Mouse (Mus musculus): ENCODE data around the gene Mcpt4. TPM values are rescaled to one million over a fixed set of nuclear protein-coding genes. Genes with fewer than 3 reads are reported as not detected.

Gene Mcpt4
- total and polyA plus RNA-seq, 3 experiments = 1.2 to 2.4 (median 1.3) TPM

DNA sequence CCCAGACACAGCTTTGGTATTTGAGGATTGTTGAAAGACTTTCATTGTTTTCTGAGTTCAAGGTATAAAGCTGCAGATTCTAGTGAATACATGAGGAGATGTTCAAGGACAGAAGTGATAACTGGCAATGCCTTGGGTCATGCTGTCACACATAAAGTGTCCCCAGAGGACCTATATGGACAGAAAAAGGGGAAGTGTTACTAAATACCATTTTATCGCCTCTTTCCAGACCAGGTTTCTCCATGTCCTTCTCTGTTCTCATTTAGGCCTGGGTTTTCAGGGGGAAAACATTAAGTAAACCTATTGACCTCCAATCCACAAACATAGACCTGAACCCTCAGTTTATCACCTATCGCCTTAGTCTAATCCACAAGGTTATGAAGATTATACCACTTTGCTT lies 48.2 kb downstream of the Mcpt4 start:
- intact Hi-C loops (cut with DNase I) = no loop called here
- Histone ChIP-seq H3K79me2 (replicated peaks; ENCODE audit: control insufficient read depth, insufficient read depth, low read length) (no peaks in the 10 kb centered on the region), H3K4me3 (no peak overlapping the region), H3K27me3 (ENCODE audit: control insufficient read depth, insufficient read depth, low read length) (no peaks in the 10 kb centered on the region), H3K9ac (ENCODE audit: low read depth, low read length) (no peak overlapping the region), H3K36me3 (ENCODE audit: control insufficient read depth, insufficient read depth, low read length) (no peaks in the 10 kb centered on the region), H3K27ac (no peak overlapping the region), H3K4me1 (ENCODE audit: control insufficient read depth, insufficient read depth, low read length) (no peaks in the 10 kb centered on the region)
- WGBS = 80% methylated on average over 2 of the region's 2 CpGs
- TF ChIP-seq CTCF (IDR thresholded peaks at IDR 0.05) (no peak), POLR2A (IDR thresholded peaks at IDR 0.05; ENCODE audit: insufficient read depth, low read depth, low read length) (no peak), EP300 (IDR thresholded peaks at IDR 0.05; ENCODE audit: insufficient read depth, low read depth, low read length) (no peak)
- DNase-seq = no peak

DNA sequence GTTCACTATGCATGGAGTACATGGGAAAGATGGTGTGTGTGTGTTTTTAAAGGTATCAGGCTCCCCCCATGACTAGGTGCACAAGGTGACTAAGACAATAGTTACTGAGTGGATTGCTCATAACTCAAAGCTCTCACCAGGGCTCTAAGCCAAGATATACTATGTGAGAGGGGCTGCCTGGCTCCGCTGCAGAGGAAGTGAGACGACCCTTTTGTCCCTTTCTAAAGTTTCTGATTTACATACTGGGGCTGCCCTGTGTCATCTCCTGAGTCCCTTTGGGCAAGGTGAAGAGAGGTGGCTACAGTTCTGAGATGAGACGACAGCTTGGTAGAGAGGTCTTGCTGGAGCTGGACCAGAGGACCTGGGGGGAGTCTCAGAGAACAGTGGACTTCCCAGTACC lies 49.0 kb downstream of the Mcpt4 start:
- Histone ChIP-seq H3K27ac (no peak overlapping the region), H3K79me2 (replicated peaks; ENCODE audit: control insufficient read depth, insufficient read depth, low read length) (no peaks in the 10 kb centered on the region), H3K9ac (ENCODE audit: low read depth, low read length) (no peak overlapping the region), H3K27me3 (ENCODE audit: control insufficient read depth, insufficient read depth, low read length) (no peaks in the 10 kb centered on the region), H3K36me3 (ENCODE audit: control insufficient read depth, insufficient read depth, low read length) (no peaks in the 10 kb centered on the region), H3K4me1 (ENCODE audit: control insufficient read depth, insufficient read depth, low read length) (no peaks in the 10 kb centered on the region), H3K4me3 (no peak overlapping the region)
- no peak for TF ChIP-seq EP300 (IDR thresholded peaks at IDR 0.05; ENCODE audit: insufficient read depth, low read depth, low read length)
- TF ChIP-seq CTCF (IDR thresholded peaks at IDR 0.05) = no peak
- no peak for TF ChIP-seq POLR2A (IDR thresholded peaks at IDR 0.05; ENCODE audit: insufficient read depth, low read depth, low read length)
- 48% methylated on average over 3 of the region's 3 CpGs for WGBS
- DNase-seq = no peak
- intact Hi-C loops (cut with DNase I) = no loop called here

Small RNAs within 50 kb of the gene (microRNA-seq; reads per million reads assigned to microRNA genes)
- gene Mir6949 = 0 reads per million in 2 experiments

Other genes with a start within 250 kb of the Mcpt4 start
- 1 to 10 TPM; 3.6 to 5.1 TPM for gene Nfatc4, start 239.2 kb downstream of the Mcpt4 start, total RNA-seq (2021)
- gene Nfatc4, start 239.2 kb downstream of the Mcpt4 start, polyA plus RNA-seq (2012; rRNA removed) = 6.0 and 7.3 TPM in 2 replicates
- 1 to 10 TPM; 6.2 to 6.8 TPM for gene Nynrin, start 208.3 kb downstream of the Mcpt4 start, total RNA-seq (2021)
- gene Nynrin, start 208.3 kb downstream of the Mcpt4 start, polyA plus RNA-seq (2012; rRNA removed) = 3.5 and 3.8 TPM in 2 replicates
- under 1 TPM in 1 of 2 experiments, not detected in 1; 0.18 TPM for gene Cbln3, start 177.9 kb downstream of the Mcpt4 start, total RNA-seq (2021)
- gene Cbln3, start 177.9 kb downstream of the Mcpt4 start, polyA plus RNA-seq (2012; rRNA removed) = 0.06 TPM in 2 replicates
- gene Khnyn, start 177.4 kb downstream of the Mcpt4 start, total RNA-seq (2021) = 10 to 100 TPM in 1 of 2 experiments, 1 to 10 TPM in 1; 8.8 to 11.6 TPM
- gene Khnyn, start 177.4 kb downstream of the Mcpt4 start, polyA plus RNA-seq (2012; rRNA removed) = 9.3 and 13.3 TPM in 2 replicates
- gene Sdr39u1, start 162.0 kb downstream of the Mcpt4 start, total RNA-seq (2021) = 100 to 1,000 TPM; 112 to 127 TPM
- 142 and 156 TPM in 2 replicates for gene Sdr39u1, start 162.0 kb downstream of the Mcpt4 start, polyA plus RNA-seq (2012; rRNA removed)
- 1 to 10 TPM; 1.3 to 1.8 TPM for gene Cma1, start 117.6 kb downstream of the Mcpt4 start, total RNA-seq (2021)
- gene Cma1, start 117.6 kb downstream of the Mcpt4 start, polyA plus RNA-seq (2012; rRNA removed) = 2.1 and 2.5 TPM in 2 replicates
- not detected for gene Cma2, start 111.3 kb downstream of the Mcpt4 start, total RNA-seq (2021)
- not detected in 2 replicates for gene Cma2, start 111.3 kb downstream of the Mcpt4 start, polyA plus RNA-seq (2012; rRNA removed)
- gene Mcpt1, start 44.3 kb downstream of the Mcpt4 start, total RNA-seq (2021) = not detected
- gene Mcpt1, start 44.3 kb downstream of the Mcpt4 start, polyA plus RNA-seq (2012; rRNA removed) = not detected in 2 replicates
- gene Mcpt9, start 31.8 kb downstream of the Mcpt4 start, total RNA-seq (2021) = not detected
- gene Mcpt9, start 31.8 kb downstream of the Mcpt4 start, polyA plus RNA-seq (2012; rRNA removed) = not detected in 2 replicates
- gene Mcpt2, start 20.3 kb downstream of the Mcpt4 start, total RNA-seq (2021) = not detected
- not detected in 2 replicates for gene Mcpt2, start 20.3 kb downstream of the Mcpt4 start, polyA plus RNA-seq (2012; rRNA removed)
- gene Mcpt8, start 23.0 kb upstream of the Mcpt4 start, total RNA-seq (2021) = not detected
- 0.23 TPM in 1 of 2 replicates, not detected in the other for gene Mcpt8, start 23.0 kb upstream of the Mcpt4 start, polyA plus RNA-seq (2012; rRNA removed)
- gene Ctsg, start 40.3 kb upstream of the Mcpt4 start, total RNA-seq (2021) = not detected
- not detected in 2 replicates for gene Ctsg, start 40.3 kb upstream of the Mcpt4 start, polyA plus RNA-seq (2012; rRNA removed)
- gene Gzme, start 58.3 kb upstream of the Mcpt4 start, total RNA-seq (2021) = not detected
- not detected in 2 replicates for gene Gzme, start 58.3 kb upstream of the Mcpt4 start, polyA plus RNA-seq (2012; rRNA removed)
- not detected for gene Gzmd, start 70.3 kb upstream of the Mcpt4 start, total RNA-seq (2021)
- gene Gzmd, start 70.3 kb upstream of the Mcpt4 start, polyA plus RNA-seq (2012; rRNA removed) = not detected in 2 replicates
- not detected for gene Gzmg, start 97.3 kb upstream of the Mcpt4 start, total RNA-seq (2021)
- not detected in 2 replicates for gene Gzmg, start 97.3 kb upstream of the Mcpt4 start, polyA plus RNA-seq (2012; rRNA removed)
- gene Gzmn, start 112.3 kb upstream of the Mcpt4 start, total RNA-seq (2021) = not detected
- not detected in 2 replicates for gene Gzmn, start 112.3 kb upstream of the Mcpt4 start, polyA plus RNA-seq (2012; rRNA removed)
- not detected for gene Gzmf, start 149.1 kb upstream of the Mcpt4 start, total RNA-seq (2021)
- not detected in 2 replicates for gene Gzmf, start 149.1 kb upstream of the Mcpt4 start, polyA plus RNA-seq (2012; rRNA removed)
- gene Gzmc, start 172.3 kb upstream of the Mcpt4 start, total RNA-seq (2021) = not detected
- gene Gzmc, start 172.3 kb upstream of the Mcpt4 start, polyA plus RNA-seq (2012; rRNA removed) = not detected in 2 replicates
- under 1 TPM; 0.23 to 0.36 TPM for gene Gzmb, start 199.9 kb upstream of the Mcpt4 start, total RNA-seq (2021)
- 0.64 TPM in 1 of 2 replicates, not detected in the other for gene Gzmb, start 199.9 kb upstream of the Mcpt4 start, polyA plus RNA-seq (2012; rRNA removed)